Mouse (Mus musculus): Measurements from ENCODE around the gene Csgalnact2. TPM values are rescaled to one million over a fixed set of nuclear protein-coding genes. Genes with fewer than 3 reads are reported as not detected.

Csgalnact2 gene
- polyA plus RNA-seq, 1 experiment: 9.9 TPM

- no peak for DNase-seq (ENCODE audit: extremely low spot score in 1 of 2, low spot score in 1 of 2)
Observed at GRCm38 (mm10) chr6:118140961-118141360, 2.0 kb upstream of the Csgalnact2 start.

DNA sequence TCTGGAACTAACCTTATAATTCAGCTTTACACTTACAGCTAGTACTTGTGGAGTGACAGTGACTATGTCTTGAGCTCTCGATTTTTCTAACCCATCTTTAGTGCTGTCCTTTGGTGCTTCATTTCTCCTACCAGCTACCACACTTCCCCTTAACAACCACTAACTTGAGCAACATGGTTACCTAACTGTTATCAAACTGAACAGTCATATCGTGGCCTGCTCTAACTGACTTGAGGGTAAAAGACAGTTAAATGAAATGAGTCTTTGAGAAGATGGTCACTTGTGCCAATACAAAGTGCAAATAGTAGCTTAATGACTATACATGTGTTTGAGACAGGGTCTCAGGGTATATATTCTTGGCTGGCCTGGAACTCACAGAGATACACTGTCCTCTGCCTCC lies 1.8 kb downstream of the Csgalnact2 start:
- no peak for DNase-seq (ENCODE audit: extremely low spot score in 1 of 2, low spot score in 1 of 2)

DNA sequence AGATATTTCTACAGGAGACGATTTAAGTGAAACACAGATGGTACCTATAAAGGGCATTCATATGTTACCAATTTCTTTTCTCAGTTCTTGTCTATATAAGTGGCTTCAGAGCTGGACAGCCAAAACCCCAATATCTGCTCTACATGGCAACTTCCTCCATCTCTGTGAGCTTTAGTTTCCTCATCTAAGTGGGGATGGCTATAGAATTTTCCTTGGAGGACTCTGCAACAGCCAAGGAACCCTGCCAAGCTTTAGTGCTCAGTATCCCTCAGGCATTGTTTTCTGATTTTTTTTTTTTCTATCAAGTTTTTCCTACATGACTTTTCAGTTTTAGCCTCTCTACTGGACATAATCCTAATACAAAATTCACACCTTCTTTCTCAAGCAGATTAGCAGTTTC lies 4.5 kb downstream of the Csgalnact2 start:
- no peak for DNase-seq (ENCODE audit: extremely low spot score in 1 of 2, low spot score in 1 of 2)

DNA sequence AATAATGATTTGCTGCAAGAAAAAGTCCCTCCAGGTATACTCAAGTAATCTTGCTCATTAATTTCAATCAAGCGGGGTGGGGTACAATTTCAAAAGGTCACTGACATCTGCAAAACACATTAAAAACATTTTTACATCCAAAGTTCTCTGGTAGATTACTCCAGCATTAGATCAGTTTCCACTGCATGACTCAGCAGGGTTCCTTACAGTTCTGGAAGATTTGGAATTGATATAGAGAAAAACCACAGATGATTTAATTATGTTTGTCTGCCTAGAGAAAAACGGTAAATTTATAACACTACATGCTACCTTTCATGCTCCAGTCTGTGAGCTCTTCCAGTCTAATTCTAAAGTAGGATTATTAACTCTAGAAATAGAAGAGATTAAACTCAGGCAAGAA lies 8.9 kb downstream of the Csgalnact2 start:
- no peak for DNase-seq (ENCODE audit: extremely low spot score in 1 of 2, low spot score in 1 of 2)

DNA sequence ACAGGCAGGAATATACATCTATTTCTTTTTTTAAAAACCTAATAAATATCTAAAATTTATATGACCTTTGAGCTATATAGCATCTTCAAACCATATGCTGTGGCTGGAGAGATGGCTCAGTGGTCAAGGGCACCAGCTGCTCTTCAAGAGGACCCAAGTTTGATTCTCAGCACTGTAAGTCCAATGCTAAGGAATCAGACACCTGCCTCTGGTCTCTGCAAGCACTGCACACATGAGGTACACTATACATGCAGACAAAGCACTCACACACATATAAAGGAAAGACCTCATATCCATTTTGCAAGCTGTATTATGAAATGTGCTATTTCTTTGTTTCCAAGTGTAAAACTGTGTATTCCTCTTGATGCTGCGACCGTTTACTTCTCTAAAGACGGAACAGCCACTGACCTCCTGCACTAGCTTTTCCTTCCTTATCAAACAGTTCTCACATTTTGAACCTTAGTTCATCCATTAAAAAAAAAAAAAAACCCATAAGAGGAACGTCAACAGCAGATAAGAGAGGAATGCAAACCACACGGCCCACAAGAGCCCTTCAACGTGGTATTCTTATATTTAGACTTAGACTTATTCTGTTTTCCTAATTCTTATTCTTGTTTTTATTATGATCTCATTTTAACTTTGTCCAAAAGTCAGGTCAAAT lies 11.0 kb downstream of the Csgalnact2 start:
- no peak for DNase-seq (ENCODE audit: extremely low spot score in 1 of 2, low spot score in 1 of 2)

GRCm38 (mm10) chr6:118127198-118127597 lies 11.7 kb downstream of the Csgalnact2 start:
- no peak for DNase-seq (ENCODE audit: extremely low spot score in 1 of 2, low spot score in 1 of 2)

- DNase-seq (ENCODE audit: extremely low spot score in 1 of 2, low spot score in 1 of 2): no peak
Observed at GRCm38 (mm10) chr6:118126577-118126976, 12.4 kb downstream of the Csgalnact2 start.

- DNase-seq (ENCODE audit: extremely low spot score in 1 of 2, low spot score in 1 of 2): peak in 1 of 2 experiments; percentile 12
Observed at GRCm38 (mm10) chr6:118122767-118123166, 16.2 kb downstream of the Csgalnact2 start.

DNA sequence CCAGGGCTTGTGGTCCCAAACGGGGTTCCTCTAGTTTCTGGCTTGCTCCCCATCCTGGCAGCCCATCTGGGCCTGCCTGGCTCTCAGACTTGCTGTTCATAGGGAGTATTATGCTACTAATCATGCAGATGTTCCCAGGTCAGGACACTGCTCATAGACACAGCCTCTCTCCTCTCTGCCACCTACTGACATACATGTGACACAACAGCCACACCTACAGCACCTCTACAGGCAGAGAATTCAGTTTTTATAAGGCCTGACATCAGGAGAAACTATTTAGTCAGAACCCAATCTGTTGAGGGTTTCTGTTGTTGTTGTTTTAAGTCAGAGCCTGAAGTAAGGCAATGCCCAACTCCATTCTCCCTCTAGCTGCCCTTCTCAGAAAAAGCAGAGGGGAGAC lies 27.1 kb downstream of the Csgalnact2 start:
- no peak for DNase-seq (ENCODE audit: extremely low spot score in 1 of 2, low spot score in 1 of 2)

- peak in 1 of 2 experiments; percentile 64 for DNase-seq (ENCODE audit: extremely low spot score in 1 of 2, low spot score in 1 of 2)
Observed at GRCm38 (mm10) chr6:118099311-118099802, 39.6 kb downstream of the Csgalnact2 start.

GRCm38 (mm10) chr6:118097765-118098365 lies 41.1 kb downstream of the Csgalnact2 start:
- no peak for DNase-seq (ENCODE audit: extremely low spot score in 1 of 2, low spot score in 1 of 2)

GRCm38 (mm10) chr6:118090827-118091226 lies 48.1 kb downstream of the Csgalnact2 start:
- no peak for DNase-seq (ENCODE audit: extremely low spot score in 1 of 2, low spot score in 1 of 2)

DNA sequence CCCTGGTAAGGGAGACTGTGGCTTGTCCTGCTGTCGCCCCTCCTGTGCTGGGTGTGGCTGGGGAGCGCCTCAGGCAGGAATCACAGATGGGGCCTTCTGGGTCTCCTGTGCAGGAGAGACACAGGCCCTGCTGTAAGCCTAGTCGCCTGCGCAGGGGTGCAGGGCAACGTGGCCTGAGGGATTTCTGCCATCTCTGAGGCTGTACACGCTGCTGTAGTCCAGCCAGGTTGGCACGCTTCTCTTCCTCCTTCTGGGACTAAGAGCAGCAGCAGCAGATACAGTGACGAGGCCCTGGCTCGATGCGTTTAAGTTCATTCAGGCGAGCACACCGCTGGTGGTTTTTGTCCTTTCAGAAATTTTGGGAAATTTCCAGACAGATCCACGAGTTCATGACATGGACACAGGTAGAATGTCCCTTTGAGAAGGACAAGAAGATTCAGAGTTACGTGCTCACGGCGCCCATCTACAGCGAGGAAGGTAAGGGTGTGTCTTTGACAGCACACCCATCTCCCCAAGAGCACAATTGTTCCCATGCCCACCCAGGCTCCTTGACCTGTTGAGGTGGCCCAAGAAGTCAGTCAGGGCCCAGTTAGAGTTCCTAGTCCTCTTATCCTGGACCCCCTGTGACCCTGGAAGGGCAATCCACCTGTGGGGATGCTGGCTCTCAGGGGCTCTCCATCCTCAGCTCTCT lies 50.0 kb downstream of the Csgalnact2 start:
- DNase-seq (ENCODE audit: extremely low spot score in 1 of 2, low spot score in 1 of 2): no peak

GRCm38 (mm10) chr6:118087955-118088354 lies 51.0 kb downstream of the Csgalnact2 start:
- no peak for DNase-seq (ENCODE audit: extremely low spot score in 1 of 2, low spot score in 1 of 2)

- no peak for DNase-seq (ENCODE audit: extremely low spot score in 1 of 2, low spot score in 1 of 2)
Observed at GRCm38 (mm10) chr6:118084596-118084995, 54.3 kb downstream of the Csgalnact2 start.

- no peak for DNase-seq (ENCODE audit: extremely low spot score in 1 of 2, low spot score in 1 of 2)
Observed at GRCm38 (mm10) chr6:118083608-118084007, 55.3 kb downstream of the Csgalnact2 start.

GRCm38 (mm10) chr6:118082384-118082783 lies 56.6 kb downstream of the Csgalnact2 start:
- no peak for DNase-seq (ENCODE audit: extremely low spot score in 1 of 2, low spot score in 1 of 2)

- DNase-seq (ENCODE audit: extremely low spot score in 1 of 2, low spot score in 1 of 2): no peak
Observed at GRCm38 (mm10) chr6:118080711-118081110, 58.2 kb downstream of the Csgalnact2 start.

- no peak for DNase-seq (ENCODE audit: extremely low spot score in 1 of 2, low spot score in 1 of 2)
Observed at GRCm38 (mm10) chr6:118079762-118080465, 59.0 kb downstream of the Csgalnact2 start.

GRCm38 (mm10) chr6:118079292-118079691 lies 59.6 kb downstream of the Csgalnact2 start:
- no peak for DNase-seq (ENCODE audit: extremely low spot score in 1 of 2, low spot score in 1 of 2)

DNA sequence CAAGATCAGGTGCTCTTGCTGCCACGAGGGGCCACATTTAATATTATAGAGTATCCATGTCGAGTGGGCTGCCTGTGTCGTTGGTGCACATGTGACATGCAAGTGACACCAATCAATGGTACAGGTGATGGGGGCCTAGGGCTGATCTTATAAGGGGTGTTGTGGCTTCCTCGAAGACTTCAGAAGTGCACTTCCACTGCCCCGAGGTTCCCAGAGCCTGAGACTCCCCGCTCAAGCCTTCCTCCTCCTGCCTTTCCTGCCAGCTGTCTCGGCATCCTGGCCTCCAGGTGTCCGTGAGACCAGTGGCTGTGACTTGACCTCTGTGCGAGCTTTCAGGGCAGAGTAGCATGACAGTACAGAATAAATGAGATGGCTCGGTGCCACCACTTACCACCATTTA lies 60.2 kb downstream of the Csgalnact2 start:
- no peak for DNase-seq (ENCODE audit: extremely low spot score in 1 of 2, low spot score in 1 of 2)

All from frontal cortex, adult 2 months (tissue).